Mouse (Mus musculus) adrenal gland, adult 2 months (tissue): ENCODE data around the gene Cdk17. TPM values are rescaled to one million over a fixed set of nuclear protein-coding genes. Genes with fewer than 3 reads are reported as not detected.
"Not testable (repeated sequence)": the region's sequence is repeated elsewhere in the genome, so short reads cannot be mapped to it uniquely, and the experiment has no call there.

Experiments used
- DNase-seq: peaks from one replicate; pipeline ENCODE4 v3.0.0; 2021
- polyA plus RNA-seq: library from polyadenylated mRNA; depleted of rRNA; stranded (reverse); fragments of >200 nt; gene quantifications from 2 replicates; pipeline ENCODE4 v1.2.3, GENCODE M21; 2012
- total RNA-seq, 2 experiments: library from RNA; stranded (reverse); gene quantifications; 2 replicates each; pipeline ENCODE4 v1.2.3; 2021

The Cdk17 gene
- total and polyA plus RNA-seq, 3 experiments: 9.3 to 30.0 (median 26.5) TPM

- DNase-seq: no peak
Measured at GRCm38 (mm10) chr10:93143285-93143985, 17.2 kb upstream of the Cdk17 start.

- no peak for DNase-seq
Measured at GRCm38 (mm10) chr10:93143986-93144314, 16.7 kb upstream of the Cdk17 start.

- DNase-seq: no peak
Measured at GRCm38 (mm10) chr10:93144579-93144978, 16.1 kb upstream of the Cdk17 start.

DNA sequence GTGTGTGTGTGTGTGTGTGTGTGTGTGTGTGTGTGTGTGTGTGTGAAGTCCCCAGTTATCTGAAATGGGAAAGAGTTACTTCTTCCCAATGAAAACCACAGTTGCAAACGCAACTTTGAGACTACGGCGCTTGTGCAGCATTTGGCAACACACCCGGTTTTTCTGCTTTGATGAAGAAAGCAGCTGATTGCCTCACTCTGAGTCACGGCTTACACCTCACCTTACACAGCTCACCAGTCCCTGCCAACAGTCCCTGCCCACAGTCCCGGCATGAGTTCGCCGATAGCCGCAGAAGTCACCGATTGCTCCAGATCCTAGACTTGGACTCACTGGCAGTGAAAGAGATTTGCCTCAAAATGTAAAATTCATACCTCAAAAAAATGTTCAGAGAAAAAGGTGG, 15.6 kb upstream of the Cdk17 start:
- DNase-seq: peak; percentile 87

DNA sequence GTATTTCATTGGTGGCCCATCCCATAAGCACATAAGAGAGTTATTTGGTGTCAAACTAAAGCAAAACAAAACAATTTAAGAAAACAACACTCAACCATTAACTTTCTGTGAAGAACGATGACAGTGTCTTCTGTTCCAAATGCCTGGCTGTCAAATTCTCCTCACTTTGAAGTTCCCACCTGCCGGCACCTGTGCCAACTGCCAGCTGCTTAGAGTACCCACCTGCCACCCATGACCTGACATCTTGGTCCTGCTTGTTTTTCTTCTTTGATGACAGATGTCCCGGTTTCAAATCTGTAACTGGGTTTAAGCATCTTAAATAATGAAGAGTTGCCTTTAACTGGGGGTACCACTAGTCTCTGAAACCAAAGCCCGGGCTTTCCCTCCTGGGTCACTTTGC, 14.1 kb upstream of the Cdk17 start:
- no peak for DNase-seq

- no peak for DNase-seq
Measured at GRCm38 (mm10) chr10:93147691-93148090, 13.0 kb upstream of the Cdk17 start.

DNA sequence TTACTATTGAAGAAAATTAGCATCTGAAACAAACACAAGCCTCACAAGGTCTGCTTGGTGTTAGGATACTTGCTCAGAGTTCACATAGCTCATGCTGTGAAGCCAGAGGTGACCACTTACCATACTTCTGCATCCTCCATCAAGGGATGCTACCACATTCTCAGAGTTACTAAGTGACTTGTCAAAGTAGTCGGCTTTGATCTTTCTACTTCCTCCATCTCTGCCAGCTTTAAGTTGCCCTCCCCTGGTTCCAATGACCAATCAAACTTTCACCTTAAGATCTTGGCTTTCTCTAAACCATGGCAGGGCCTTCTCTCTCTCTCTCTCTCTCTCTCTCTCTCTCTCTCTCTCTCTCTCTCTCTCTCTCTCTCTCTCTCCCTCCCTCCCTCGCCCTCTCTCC, 11.1 kb upstream of the Cdk17 start:
- DNase-seq: no peak

DNA sequence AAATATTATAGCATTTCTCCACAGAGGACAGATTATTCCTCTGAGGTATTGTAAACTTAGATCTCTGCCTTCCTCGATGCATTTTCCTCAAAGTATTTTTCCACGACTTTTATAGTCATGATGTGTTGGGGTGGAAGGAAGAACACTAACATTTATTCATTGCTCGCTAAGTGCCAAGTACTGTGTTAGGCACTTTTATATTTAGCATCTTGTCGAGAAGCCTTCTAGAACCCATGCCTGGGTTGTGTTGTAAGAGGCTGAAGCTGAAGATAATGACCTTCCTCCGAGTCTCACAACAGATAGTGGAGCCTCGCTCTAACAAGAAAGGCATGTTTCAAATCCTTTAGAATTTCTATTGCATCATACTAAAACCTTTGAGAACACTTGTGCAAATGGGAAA, 8.9 kb upstream of the Cdk17 start:
- DNase-seq: no peak

DNA sequence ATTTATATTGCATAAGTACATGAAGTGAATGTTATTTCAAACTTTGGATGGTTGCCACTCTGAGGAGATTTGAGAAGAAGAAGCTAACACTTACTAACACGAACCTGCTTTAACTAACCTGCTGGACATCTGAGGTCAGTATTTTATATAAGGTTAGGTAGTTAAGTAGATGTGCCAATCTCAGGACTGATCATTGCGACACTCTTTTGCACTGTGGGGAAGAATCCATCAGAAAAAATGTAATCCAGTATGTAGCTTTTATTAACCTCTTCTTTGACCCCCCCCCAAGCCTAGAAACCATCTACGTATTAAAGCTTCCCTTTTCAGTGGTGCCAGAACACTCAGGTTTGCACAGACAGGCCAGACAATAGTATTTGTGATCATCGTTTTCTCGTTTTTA, 8.0 kb upstream of the Cdk17 start:
- no peak for DNase-seq

GRCm38 (mm10) chr10:93153404-93153803, 7.3 kb upstream of the Cdk17 start:
- not testable (repeated sequence) for DNase-seq

GRCm38 (mm10) chr10:93159651-93160496, 801 bp upstream of the Cdk17 start:
- DNase-seq: no peak

DNA sequence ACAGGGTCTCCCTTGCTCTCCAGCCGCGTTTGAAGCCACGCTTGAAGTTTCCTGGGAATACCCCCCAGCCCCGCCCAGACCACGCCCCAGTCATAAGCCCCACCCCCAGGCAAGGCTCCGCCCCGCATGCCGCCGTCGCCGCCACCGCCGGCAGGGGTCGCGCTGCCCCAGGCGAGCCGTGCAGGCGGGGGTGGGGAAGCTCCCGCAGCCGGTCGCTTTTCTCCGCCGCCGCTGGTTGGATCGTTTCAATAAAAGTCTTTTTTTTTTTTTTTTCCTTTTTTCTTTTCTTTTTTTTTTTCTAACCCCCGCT, 223 bp upstream of the Cdk17 start:
- peak; percentile 92 for DNase-seq

- DNase-seq: peak; percentile 76
Measured at GRCm38 (mm10) chr10:93161511-93162275, 1.0 kb downstream of the Cdk17 start.

- no peak for DNase-seq
Measured at GRCm38 (mm10) chr10:93162276-93162971, 1.7 kb downstream of the Cdk17 start.

GRCm38 (mm10) chr10:93162972-93163660, 2.4 kb downstream of the Cdk17 start:
- DNase-seq: no peak

- DNase-seq: no peak
Measured at GRCm38 (mm10) chr10:93163711-93164488, 3.2 kb downstream of the Cdk17 start.

DNA sequence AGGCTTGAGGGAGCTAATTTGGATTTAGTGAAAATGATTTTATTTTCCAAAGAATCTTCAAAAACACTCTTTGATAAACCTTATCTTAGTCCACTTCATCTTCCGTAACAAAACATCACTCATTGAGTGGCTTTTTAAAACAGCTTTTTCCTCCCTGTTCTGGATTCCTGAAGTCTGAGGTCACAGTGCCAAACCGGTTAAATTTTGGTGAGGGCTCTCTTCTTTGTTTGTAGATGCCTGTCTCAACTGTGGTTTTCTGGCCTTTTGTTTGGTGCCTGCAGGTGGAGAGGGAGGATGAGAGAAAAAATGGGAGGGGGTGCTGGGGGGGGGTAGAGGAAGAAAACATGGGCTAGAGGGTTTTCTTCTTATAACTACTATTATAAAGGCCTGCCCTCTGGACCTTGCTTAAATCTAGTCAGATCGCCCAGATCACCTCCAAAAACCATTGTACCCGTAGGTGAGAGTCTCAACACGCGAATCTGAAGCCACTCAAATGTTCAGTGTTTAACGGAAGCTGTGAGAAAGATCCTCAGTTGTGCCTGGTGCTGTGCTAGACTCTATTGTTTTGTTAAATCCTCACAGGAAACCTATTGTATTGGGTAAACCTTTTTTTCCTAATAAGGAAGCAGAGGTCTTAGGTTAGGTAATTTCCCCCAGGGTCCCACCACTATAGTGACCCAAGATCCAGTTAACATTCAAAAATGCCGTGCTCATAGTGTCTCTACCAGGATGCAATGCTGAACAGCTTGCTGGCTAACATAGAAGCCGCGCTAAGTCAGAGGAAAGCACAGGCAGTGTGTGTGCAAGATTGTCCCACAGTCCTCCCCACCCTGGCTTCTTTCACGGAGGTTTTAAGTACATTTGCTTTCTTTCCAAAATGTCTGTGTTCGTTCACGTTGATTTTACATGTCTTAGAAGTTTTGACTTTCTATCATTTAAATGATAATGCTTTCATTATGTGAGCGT, 5.0 kb downstream of the Cdk17 start:
- DNase-seq: no peak

GRCm38 (mm10) chr10:93166382-93166769, 5.7 kb downstream of the Cdk17 start:
- DNase-seq: no peak

GRCm38 (mm10) chr10:93167311-93167710, 6.6 kb downstream of the Cdk17 start:
- no peak for DNase-seq

- DNase-seq: no peak
Measured at GRCm38 (mm10) chr10:93168067-93168466, 7.4 kb downstream of the Cdk17 start.
